Mouse (Mus musculus): ENCODE results near the gene Gapdh. TPM values are rescaled to one million over a fixed set of nuclear protein-coding genes. Genes with fewer than 3 reads are reported as not detected.

Gene Gapdh
- polyA plus RNA-seq, 1 experiment from 2014 or later, result 1,606 TPM

GRCm38 (mm10) chr6:125148251-125148925 is 17.9 kb downstream of the Gapdh start:
- Histone ChIP-seq H3K27me3 (no peaks in the 10 kb centered on the region), H3K4me1 (peaks cover 50% of the 10 kb centered on the region), H3K27ac (replicated peaks) (peak overlapping the region; percentile 78), H3K4me2 (replicated peaks) (peak overlapping the region; percentile 21), H3K9ac (peak overlapping the region; percentile 23; the same call in 1 of the 2 replicates), H3K9me3 (replicated peaks) (no peaks in the 10 kb centered on the region), H3K4me3 (replicated peaks) (no peak overlapping the region), H3K36me3 (peaks cover 24% of the 10 kb centered on the region; the same call in 1 of the 2 replicates)
- WGBS, result 61% methylated on average over 18 of the region's 18 CpGs
- no peak for ATAC-seq (ENCODE audit: insufficient number of reproducible peaks, low FRiP score, low TSS enrichment, low read depth)

GRCm38 (mm10) chr6:125147329-125147728 is 18.9 kb downstream of the Gapdh start:
- Histone ChIP-seq H3K27me3 (no peaks in the 10 kb centered on the region), H3K36me3 (peaks cover 24% of the 10 kb centered on the region; the same call in 1 of the 2 replicates), H3K9ac (no peak overlapping the region), H3K27ac (replicated peaks) (peak overlapping the region; percentile 78), H3K9me3 (replicated peaks) (no peaks in the 10 kb centered on the region), H3K4me2 (replicated peaks) (0 out of 2 replicates have a peak overlapping the region, but pooled peaks have one; percentile 68), H3K4me3 (replicated peaks) (0 out of 2 replicates have a peak overlapping the region, but pooled peaks have one; percentile 11), H3K4me1 (peaks cover 48% of the 10 kb centered on the region)
- ATAC-seq (ENCODE audit: insufficient number of reproducible peaks, low FRiP score, low TSS enrichment, low read depth), result 0 out of 2 replicates have a peak, but pooled peaks have one; percentile 27
- 47% methylated on average over 10 of the region's 10 CpGs for WGBS

GRCm38 (mm10) chr6:125146797-125147196 is 19.5 kb downstream of the Gapdh start:
- ATAC-seq (ENCODE audit: insufficient number of reproducible peaks, low FRiP score, low TSS enrichment, low read depth), result no peak
- WGBS, result 76% methylated on average over 4 of the region's 4 CpGs
- no peak overlapping the region; the same call in 1 of the 2 replicates for H3K27ac ChIP-seq (replicated peaks)
- no peak overlapping the region for H3K9ac ChIP-seq
- H3K9me3 ChIP-seq (replicated peaks), result no peaks in the 10 kb centered on the region
- no peaks in the 10 kb centered on the region for H3K27me3 ChIP-seq
- H3K4me1 ChIP-seq, result peaks cover 46% of the 10 kb centered on the region
- peak overlapping the region; percentile 65 for H3K4me3 ChIP-seq (replicated peaks)
- H3K36me3 ChIP-seq, result peaks cover 25% of the 10 kb centered on the region
- H3K4me2 ChIP-seq (replicated peaks), result peak overlapping the region; percentile 68

- H3K27me3 ChIP-seq, result no peaks in the 10 kb centered on the region
- H3K9me3 ChIP-seq (replicated peaks), result no peaks in the 10 kb centered on the region
- WGBS, result 41% methylated on average over 7 of the region's 7 CpGs
- H3K27ac ChIP-seq (replicated peaks), result peak overlapping the region; percentile 87; the same call in 1 of the 2 replicates
- H3K4me3 ChIP-seq (replicated peaks), result peak overlapping the region; percentile 65
- H3K9ac ChIP-seq, result peak overlapping the region; percentile 55; the same call in 1 of the 2 replicates
- peaks cover 46% of the 10 kb centered on the region for H3K4me1 ChIP-seq
- H3K4me2 ChIP-seq (replicated peaks), result peak overlapping the region; percentile 68
- H3K36me3 ChIP-seq, result peaks cover 31% of the 10 kb centered on the region
- no peak for ATAC-seq (ENCODE audit: insufficient number of reproducible peaks, low FRiP score, low TSS enrichment, low read depth)
These were observed 20.1 kb downstream of the Gapdh start for GRCm38 (mm10) chr6:125146148-125146547.

DNA sequence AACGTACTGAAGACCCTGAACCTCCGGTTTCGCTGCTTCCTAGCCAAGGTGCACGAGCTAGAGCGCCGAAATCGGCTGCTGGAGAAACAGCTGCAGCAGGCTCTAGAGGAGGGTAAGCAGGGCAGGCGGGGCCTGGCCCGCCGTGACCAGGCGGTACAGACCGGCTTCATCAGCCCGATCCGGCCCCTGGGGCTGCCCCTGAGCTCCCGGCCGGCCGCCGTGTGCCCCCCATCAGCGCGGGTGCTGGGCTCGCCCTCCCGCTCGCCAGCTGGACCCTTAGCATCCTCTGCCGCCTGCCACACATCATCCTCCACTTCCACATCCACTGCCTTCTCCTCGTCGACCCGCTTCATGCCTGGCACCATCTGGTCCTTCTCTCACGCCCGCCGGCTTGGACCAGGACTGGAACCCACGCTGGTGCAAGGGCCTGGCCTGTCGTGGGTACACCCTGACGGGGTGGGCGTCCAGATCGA is 20.8 kb downstream of the Gapdh start:
- no peaks in the 10 kb centered on the region for H3K27me3 ChIP-seq
- peak overlapping the region; percentile 87 for H3K27ac ChIP-seq (replicated peaks)
- peak overlapping the region; percentile 68 for H3K4me2 ChIP-seq (replicated peaks)
- H3K4me3 ChIP-seq (replicated peaks), result peak overlapping the region; percentile 65
- peaks cover 37% of the 10 kb centered on the region for H3K36me3 ChIP-seq
- peak overlapping the region; percentile 55 for H3K9ac ChIP-seq
- ATAC-seq (ENCODE audit: insufficient number of reproducible peaks, low FRiP score, low TSS enrichment, low read depth), result peak; percentile 45; the same call in 1 of the 2 replicates
- 6% methylated on average over 35 of the region's 35 CpGs for WGBS
- H3K4me1 ChIP-seq, result peaks cover 46% of the 10 kb centered on the region
- H3K9me3 ChIP-seq (replicated peaks), result no peaks in the 10 kb centered on the region

- Histone ChIP-seq H3K4me1 (peaks cover 46% of the 10 kb centered on the region), H3K9me3 (replicated peaks) (no peaks in the 10 kb centered on the region), H3K27me3 (no peaks in the 10 kb centered on the region), H3K36me3 (peaks cover 43% of the 10 kb centered on the region), H3K4me3 (replicated peaks) (peak within 1 kb of the TSS; percentile 65), H3K4me2 (replicated peaks) (peak within 1 kb of the TSS; percentile 68), H3K9ac (peak within 1 kb of the TSS; percentile 55), H3K27ac (replicated peaks) (peak within 1 kb of the TSS; percentile 87)
- peak; percentile 86 for ATAC-seq (ENCODE audit: insufficient number of reproducible peaks, low FRiP score, low TSS enrichment, low read depth)
- 2% methylated on average over 16 of the region's 16 CpGs for WGBS
These were observed 21.3 kb downstream of the Gapdh start, which contains the start of gene Iffo1 for GRCm38 (mm10) chr6:125145001-125145400. TSS of gene Iffo1 (plus strand) at chr6:125145241.

DNA sequence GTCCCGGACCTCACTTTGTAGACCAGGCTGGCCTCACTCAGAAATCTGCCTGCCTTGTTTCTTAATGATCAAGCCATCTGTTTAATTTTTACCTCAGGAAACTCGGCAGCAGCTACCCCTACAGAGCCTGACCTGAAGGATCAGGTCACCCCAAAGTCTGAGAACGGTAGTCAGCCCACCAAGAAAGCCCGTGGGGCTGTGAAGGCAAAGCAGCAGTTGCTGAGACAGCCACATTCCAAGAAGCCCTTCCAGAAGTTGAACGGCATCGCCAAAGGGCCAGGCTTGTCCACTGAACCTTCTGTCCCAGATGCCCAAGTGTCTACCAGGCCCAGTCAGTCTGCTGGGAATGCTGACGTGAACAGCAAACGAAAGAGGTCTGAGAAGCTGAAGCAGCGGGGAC is 22.4 kb downstream of the Gapdh start:
- peaks cover 38% of the 10 kb centered on the region for H3K4me1 ChIP-seq
- no peak overlapping the region for H3K27ac ChIP-seq (replicated peaks)
- H3K9ac ChIP-seq, result no peak overlapping the region
- ATAC-seq (ENCODE audit: insufficient number of reproducible peaks, low FRiP score, low TSS enrichment, low read depth), result no peak
- H3K4me3 ChIP-seq (replicated peaks), result no peak overlapping the region
- no peaks in the 10 kb centered on the region for H3K27me3 ChIP-seq
- no peaks in the 10 kb centered on the region for H3K9me3 ChIP-seq (replicated peaks)
- H3K4me2 ChIP-seq (replicated peaks), result no peak overlapping the region
- 77% methylated on average over 9 of the region's 9 CpGs for WGBS
- H3K36me3 ChIP-seq, result peaks cover 54% of the 10 kb centered on the region

DNA sequence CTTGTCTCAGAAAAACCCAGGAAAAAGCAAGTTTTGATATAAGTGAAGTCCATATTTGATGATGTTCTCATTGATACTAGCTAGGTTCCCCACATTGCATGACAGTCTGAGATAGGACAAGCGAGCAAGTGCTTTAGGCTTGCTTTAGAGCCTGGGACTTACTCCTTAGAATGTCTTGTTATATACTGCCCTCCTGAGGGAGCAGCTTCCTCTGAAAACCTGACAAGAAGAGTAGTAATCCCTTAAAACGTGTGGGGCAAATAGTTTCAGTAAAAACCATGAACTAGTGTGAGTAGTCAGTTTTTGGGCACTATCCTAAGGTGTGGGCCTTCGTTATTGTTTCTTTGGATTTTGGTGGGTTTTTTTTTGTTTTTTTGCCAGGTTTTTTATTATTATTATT is 23.1 kb downstream of the Gapdh start:
- 70% methylated on average over 3 of the region's 3 CpGs for WGBS
- Histone ChIP-seq H3K27me3 (no peaks in the 10 kb centered on the region), H3K4me2 (replicated peaks) (no peak overlapping the region), H3K4me3 (replicated peaks) (no peak overlapping the region), H3K4me1 (peaks cover 30% of the 10 kb centered on the region), H3K9ac (no peak overlapping the region), H3K27ac (replicated peaks) (no peak overlapping the region), H3K9me3 (replicated peaks) (no peaks in the 10 kb centered on the region), H3K36me3 (peaks cover 61% of the 10 kb centered on the region)
- ATAC-seq (ENCODE audit: insufficient number of reproducible peaks, low FRiP score, low TSS enrichment, low read depth), result no peak

DNA sequence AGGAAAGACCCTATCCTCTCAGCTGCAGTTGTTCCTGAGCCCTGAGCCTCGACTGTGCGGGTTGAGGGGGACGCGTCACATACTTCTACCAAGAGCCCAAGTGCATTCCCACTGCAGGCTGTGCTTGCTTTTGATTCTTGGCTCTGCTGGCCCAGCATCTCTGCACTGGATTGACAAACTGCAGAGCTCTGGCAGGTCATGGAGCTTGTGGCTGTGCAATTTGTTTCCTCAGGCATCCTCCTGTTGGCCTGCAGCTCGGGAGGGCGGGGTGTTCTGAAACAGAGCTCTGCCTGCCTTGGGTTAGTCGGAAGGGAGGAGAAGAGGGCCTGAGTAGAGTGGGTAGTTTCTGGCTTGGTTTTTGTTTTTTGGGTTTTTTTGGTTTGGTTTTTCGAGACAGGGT is 23.8 kb downstream of the Gapdh start:
- no peak for ATAC-seq (ENCODE audit: insufficient number of reproducible peaks, low FRiP score, low TSS enrichment, low read depth)
- 89% methylated on average over 8 of the region's 8 CpGs for WGBS
- no peak overlapping the region for H3K27ac ChIP-seq (replicated peaks)
- H3K4me3 ChIP-seq (replicated peaks), result no peak overlapping the region
- H3K27me3 ChIP-seq, result no peaks in the 10 kb centered on the region
- no peaks in the 10 kb centered on the region for H3K9me3 ChIP-seq (replicated peaks)
- peaks cover 24% of the 10 kb centered on the region for H3K4me1 ChIP-seq
- peaks cover 68% of the 10 kb centered on the region for H3K36me3 ChIP-seq
- no peak overlapping the region for H3K9ac ChIP-seq
- H3K4me2 ChIP-seq (replicated peaks), result no peak overlapping the region

GRCm38 (mm10) chr6:125139747-125140146 is 26.5 kb downstream of the Gapdh start:
- no peak overlapping the region for H3K4me2 ChIP-seq (replicated peaks)
- no peak for ATAC-seq (ENCODE audit: insufficient number of reproducible peaks, low FRiP score, low TSS enrichment, low read depth)
- H3K27me3 ChIP-seq, result no peaks in the 10 kb centered on the region
- H3K4me1 ChIP-seq, result peaks cover 1% of the 10 kb centered on the region; the same call in 1 of the 2 replicates
- peaks cover 92% of the 10 kb centered on the region for H3K36me3 ChIP-seq
- H3K27ac ChIP-seq (replicated peaks), result no peak overlapping the region
- no peak overlapping the region for H3K9ac ChIP-seq
- no peak overlapping the region for H3K4me3 ChIP-seq (replicated peaks)
- 88% methylated on average over 7 of the region's 7 CpGs for WGBS
- no peaks in the 10 kb centered on the region for H3K9me3 ChIP-seq (replicated peaks)

- H3K27ac ChIP-seq (replicated peaks), result no peak overlapping the region
- H3K9ac ChIP-seq, result no peak overlapping the region
- no peaks in the 10 kb centered on the region for H3K9me3 ChIP-seq (replicated peaks)
- WGBS, result 88% methylated on average over 19 of the region's 19 CpGs
- no peak overlapping the region for H3K4me3 ChIP-seq (replicated peaks)
- H3K4me2 ChIP-seq (replicated peaks), result no peak overlapping the region
- no peaks in the 10 kb centered on the region for H3K27me3 ChIP-seq
- H3K36me3 ChIP-seq, result peaks cover 87% of the 10 kb centered on the region
- H3K4me1 ChIP-seq, result peaks cover 5% of the 10 kb centered on the region
- ATAC-seq (ENCODE audit: insufficient number of reproducible peaks, low FRiP score, low TSS enrichment, low read depth), result no peak
These were observed 29.1 kb downstream of the Gapdh start for GRCm38 (mm10) chr6:125137002-125137671.
